Mouse (Mus musculus) myocyte (in vitro differentiated cells): ENCODE results near the gene Adk. TPM values are rescaled to one million over a fixed set of nuclear protein-coding genes. Genes with fewer than 3 reads are reported as not detected.

ENCODE experiments used
- H3K27me3 ChIP-seq: one replicate; pipeline ENCODE4 v1.6.1; 2011; ENCODE audit not compliant: control insufficient read depth, insufficient read depth, insufficient read length
- H3K36me3 ChIP-seq: one replicate; pipeline ENCODE4 v1.6.1; 2011; ENCODE audit not compliant: control insufficient read depth, insufficient read depth
- H3K4me2 ChIP-seq: one replicate; pipeline ENCODE4 v1.6.1; 2011; ENCODE audit warnings: low read depth, control low read depth
- H3K4me3 ChIP-seq: one replicate; pipeline ENCODE4 v1.5.1; 2011; ENCODE audit warnings: mild to moderate bottlenecking, control low read depth, moderate library complexity
- H3K79me2 ChIP-seq: one replicate; pipeline ENCODE4 v1.6.1; 2011; ENCODE audit not compliant: control insufficient read depth, insufficient read depth
- H3ac ChIP-seq: one replicate; pipeline ENCODE4 v1.6.1; 2011; ENCODE audit not compliant: control insufficient read depth, insufficient read length
- CEBPB ChIP-seq: IDR thresholded peaks from 2 replicates; pipeline ENCODE4 v1.6.1; 2011; ENCODE audit warnings: mild to moderate bottlenecking, moderate library complexity; ENCODE audit not compliant: poor library complexity, insufficient read depth, severe bottlenecking
- E2F4 ChIP-seq: IDR thresholded peaks from one replicate; pipeline ENCODE4 v1.6.1; 2011; ENCODE audit warnings: mild to moderate bottlenecking, control low read depth, moderate library complexity; ENCODE audit not compliant: insufficient read depth
- MYOG ChIP-seq, 3 experiments: IDR thresholded peaks; one replicate each; pipeline ENCODE4 v1.6.1; 2011; ENCODE audit warnings: control low read depth in 2 of 3, low read depth in 2 of 3, mild to moderate bottlenecking in 2 of 3; ENCODE audit not compliant: insufficient read length in 2 of 3, control insufficient read depth in 1 of 3, insufficient read depth in 1 of 3
- POLR2A ChIP-seq: IDR thresholded peaks from one replicate; pipeline ENCODE4 v1.6.1; 2011; ENCODE audit warnings: low read depth, mild to moderate bottlenecking, control low read depth, moderate library complexity; ENCODE audit not compliant: insufficient read length
- POLR2AphosphoS2 ChIP-seq: IDR thresholded peaks from one replicate; pipeline ENCODE4 v1.6.1; 2011; ENCODE audit warnings: low read depth, control low read depth; ENCODE audit not compliant: insufficient read length
- REST ChIP-seq: IDR thresholded peaks from one replicate; pipeline ENCODE4 v1.6.1; 2011; ENCODE audit warnings: mild to moderate bottlenecking, control low read depth, moderate library complexity; ENCODE audit not compliant: insufficient read depth, insufficient read length
- SRF ChIP-seq: IDR thresholded peaks from one replicate; pipeline ENCODE4 v1.6.1; 2011; ENCODE audit warnings: low read depth; ENCODE audit not compliant: control insufficient read depth, insufficient read length
- TCF3 ChIP-seq: IDR thresholded peaks from one replicate; pipeline ENCODE4 v1.6.1; 2011; ENCODE audit warnings: low read depth, control low read depth; ENCODE audit not compliant: insufficient read length
- USF1 ChIP-seq: IDR thresholded peaks from one replicate; pipeline ENCODE4 v1.6.1; 2011; ENCODE audit warnings: low read depth, mild to moderate bottlenecking, control low read depth, moderate library complexity
- polyA plus RNA-seq: library from polyadenylated mRNA; unstranded; fragments of >200 nt; fragmentation: generic; extraction: Trizol; gene quantifications from one replicate; pipeline ENCODE4 v1.2.1, GENCODE M21; 2012; ENCODE audit warnings: missing spikeins

Gene Adk
- polyA plus RNA-seq, 1 experiment: 37.2 TPM

- no peaks in the 10 kb centered on the region for H3K79me2 ChIP-seq
- H3K36me3 ChIP-seq: no peaks in the 10 kb centered on the region
- TF ChIP-seq POLR2A (no peak), MYOG (IDR thresholded peaks at IDR 0.05; ENCODE audit: control insufficient read depth in 1 of 3, insufficient read depth in 1 of 3, insufficient read length in 2 of 3, low read depth in 2 of 3) (no peak)
- H3K4me2 ChIP-seq: no peak overlapping the region
- no peak overlapping the region for H3K4me3 ChIP-seq
- no peaks in the 10 kb centered on the region for H3K27me3 ChIP-seq
- no peak overlapping the region for H3ac ChIP-seq
Observed at GRCm38 (mm10) chr14:21178356-21178755, 126.0 kb downstream of the Adk start.

GRCm38 (mm10) chr14:21181053-21181452, 128.7 kb downstream of the Adk start:
- H3K36me3 ChIP-seq: no peaks in the 10 kb centered on the region
- H3K4me3 ChIP-seq: no peak overlapping the region
- no peaks in the 10 kb centered on the region for H3K79me2 ChIP-seq
- no peak overlapping the region for H3ac ChIP-seq
- H3K27me3 ChIP-seq: no peaks in the 10 kb centered on the region
- no peak overlapping the region for H3K4me2 ChIP-seq
- TF ChIP-seq POLR2AphosphoS2 (no peak), TCF3 (no peak)

- Histone ChIP-seq H3K27me3 (no peaks in the 10 kb centered on the region), H3K79me2 (no peaks in the 10 kb centered on the region)
Observed at GRCm38 (mm10) chr14:21191966-21192365, 139.6 kb downstream of the Adk start.

DNA sequence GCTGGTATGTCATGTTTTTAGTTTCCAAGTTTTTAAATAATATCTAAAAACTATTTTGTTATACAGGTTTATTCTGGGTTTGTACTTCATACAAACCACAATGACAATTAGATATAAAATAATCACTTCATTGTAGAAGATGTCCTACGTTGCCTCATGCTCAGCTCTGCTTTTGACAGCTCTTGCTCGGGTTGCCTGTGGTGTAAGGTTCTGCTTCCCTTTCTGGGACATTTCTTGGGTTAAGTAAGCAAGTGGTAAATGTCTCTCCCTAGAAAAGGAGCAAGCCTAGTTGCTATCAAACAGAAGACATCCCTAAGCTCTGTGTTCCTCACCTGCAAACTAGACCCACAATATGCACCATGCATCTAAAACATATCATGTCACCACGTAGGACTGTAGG, 140.4 kb downstream of the Adk start:
- H3K36me3 ChIP-seq: no peaks in the 10 kb centered on the region
- no peak overlapping the region for H3K4me3 ChIP-seq
- no peaks in the 10 kb centered on the region for H3K79me2 ChIP-seq
- no peak overlapping the region for H3K4me2 ChIP-seq
- H3ac ChIP-seq: no peak overlapping the region
- no peak for TF ChIP-seq SRF
- no peak for TF ChIP-seq CEBPB
- no peak for TF ChIP-seq POLR2A
- TF ChIP-seq REST: no peak
- TF ChIP-seq MYOG (IDR thresholded peaks at IDR 0.05; ENCODE audit: control insufficient read depth in 1 of 3, insufficient read depth in 1 of 3, insufficient read length in 2 of 3, low read depth in 2 of 3): no peak
- TF ChIP-seq USF1: no peak
- TF ChIP-seq TCF3: no peak
- H3K27me3 ChIP-seq: no peaks in the 10 kb centered on the region

More at GRCm38 (mm10) chr14:21191966-21192365, 139.6 kb downstream of the Adk start:
- Histone ChIP-seq H3K4me3 (no peak overlapping the region), H3K36me3 (no peaks in the 10 kb centered on the region), H3ac (no peak overlapping the region), H3K4me2 (no peak overlapping the region)
- TF ChIP-seq REST (no peak), USF1 (no peak), SRF (no peak), POLR2AphosphoS2 (no peak), POLR2A (no peak), E2F4 (no peak), CEBPB (no peak), MYOG (IDR thresholded peaks at IDR 0.05; ENCODE audit: control insufficient read depth in 1 of 3, insufficient read depth in 1 of 3, insufficient read length in 2 of 3, low read depth in 2 of 3) (no peak)

GRCm38 (mm10) chr14:21194336-21194735, 142.0 kb downstream of the Adk start:
- no peak for TF ChIP-seq POLR2AphosphoS2
- no peak for TF ChIP-seq REST
- no peak for TF ChIP-seq MYOG (IDR thresholded peaks at IDR 0.05; ENCODE audit: control insufficient read depth in 1 of 3, insufficient read depth in 1 of 3, insufficient read length in 2 of 3, low read depth in 2 of 3)
- TF ChIP-seq SRF: no peak
- no peak for TF ChIP-seq USF1
- H3K79me2 ChIP-seq: no peaks in the 10 kb centered on the region
- H3K4me3 ChIP-seq: no peak overlapping the region
- H3K4me2 ChIP-seq: no peak overlapping the region
- H3ac ChIP-seq: no peak overlapping the region
- no peaks in the 10 kb centered on the region for H3K36me3 ChIP-seq
- no peaks in the 10 kb centered on the region for H3K27me3 ChIP-seq

DNA sequence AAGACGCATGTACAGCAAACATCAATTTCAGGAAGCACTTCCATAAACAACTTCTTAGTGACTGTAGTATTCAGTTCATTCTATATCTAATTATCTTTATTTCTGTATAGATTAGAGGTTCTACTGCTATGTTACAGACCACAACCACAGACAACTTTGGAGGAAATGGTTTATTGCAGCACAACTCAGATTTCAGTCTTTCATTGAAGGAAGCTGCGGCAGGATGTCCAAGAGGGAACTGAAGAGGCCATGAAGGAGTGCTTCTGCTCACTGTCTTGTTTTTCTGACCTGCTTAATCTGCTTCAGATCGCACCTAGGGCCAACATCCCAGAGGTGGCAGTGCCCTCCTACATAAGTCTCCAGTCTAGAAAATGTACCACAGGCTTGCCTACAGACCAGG, 148.5 kb downstream of the Adk start:
- no peaks in the 10 kb centered on the region for H3K27me3 ChIP-seq
- no peaks in the 10 kb centered on the region for H3K36me3 ChIP-seq
- H3K79me2 ChIP-seq: no peaks in the 10 kb centered on the region
- H3K4me2 ChIP-seq: no peak overlapping the region
- no peak overlapping the region for H3K4me3 ChIP-seq
- TF ChIP-seq TCF3: no peak
- no peak overlapping the region for H3ac ChIP-seq

DNA sequence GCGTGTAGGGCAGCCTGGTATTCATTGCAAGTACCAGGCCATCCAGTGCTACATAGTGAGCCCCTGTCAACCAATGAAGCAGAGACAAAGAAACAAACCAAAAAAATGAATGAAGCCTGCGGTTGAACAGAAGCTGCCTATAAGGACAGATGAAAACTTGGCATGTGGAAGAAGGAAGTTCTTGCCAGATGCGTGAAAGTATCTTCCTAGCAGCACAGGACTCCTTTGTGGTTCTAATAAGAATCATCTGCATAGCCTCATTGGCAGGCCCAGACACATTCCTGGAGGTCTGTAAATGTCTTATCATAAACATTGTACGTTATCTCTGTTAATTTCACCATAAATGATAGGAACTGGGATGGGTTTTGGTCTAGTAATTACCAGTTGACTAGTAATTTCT, 154.1 kb downstream of the Adk start:
- H3K4me3 ChIP-seq: no peak overlapping the region
- TF ChIP-seq E2F4: no peak
- TF ChIP-seq CEBPB: no peak
- no peak for TF ChIP-seq POLR2A
- H3ac ChIP-seq: no peak overlapping the region
- no peak overlapping the region for H3K4me2 ChIP-seq
- no peaks in the 10 kb centered on the region for H3K27me3 ChIP-seq
- no peaks in the 10 kb centered on the region for H3K36me3 ChIP-seq
- H3K79me2 ChIP-seq: no peaks in the 10 kb centered on the region
